Mouse (Mus musculus) embryonic facial prominence, embryonic 10.5 days (tissue): ENCODE results near the gene Bcl2. TPM values are rescaled to one million over a fixed set of nuclear protein-coding genes. Genes with fewer than 3 reads are reported as not detected.

Experiments used
- DNase-seq: peaks from one replicate; pipeline ENCODE4 v3.0.0-alpha.2; 2017; ENCODE audit warnings: low spot score
- H3K27ac ChIP-seq: fragments of 300-500 bp; sonication (generic); replicated peaks from 2 replicates; pipeline ENCODE4 v1.5.1; 2016; ENCODE audit warnings: mild to moderate bottlenecking
- H3K27me3 ChIP-seq: fragments of 300-500 bp; sonication (generic); replicated peaks from 2 replicates; pipeline ENCODE4 v1.6.1; 2016; ENCODE audit warnings: low read depth, mild to moderate bottlenecking; ENCODE audit not compliant: poor library complexity, severe bottlenecking
- H3K36me3 ChIP-seq: fragments of 300-500 bp; sonication (generic); replicated peaks from 2 replicates; pipeline ENCODE4 v1.6.1; 2016; ENCODE audit warnings: mild to moderate bottlenecking, moderate library complexity
- H3K4me1 ChIP-seq: fragments of 300-500 bp; sonication (generic); 2 replicates; pipeline ENCODE4 v1.6.1; 2016
- H3K4me3 ChIP-seq: fragments of 300-500 bp; sonication (generic); 2 replicates; pipeline ENCODE4 v1.5.1; 2016; ENCODE audit warnings: mild to moderate bottlenecking, moderate library complexity
- H3K9me3 ChIP-seq: fragments of 300-500 bp; sonication (generic); 2 replicates; pipeline ENCODE4 v1.6.1; 2016; ENCODE audit warnings: mild to moderate bottlenecking
- WGBS: fragments of 180-500 bp; shearing (Covaris S2); methylation state at CpG from one replicate; pipeline ENCODE4 v1.1.7; 2016; 5-methylcytosine and 5-hydroxymethylcytosine counted together
- polyA plus RNA-seq: library from polyadenylated mRNA; unstranded; fragments of >200 nt; fragmentation: Nextera tagmentation; extraction: Ambion mirVana; gene quantifications from 2 replicates; pipeline ENCODE4 v1.2.1, GENCODE M21; 2016

The Bcl2 gene
- polyA plus RNA-seq, 1 experiment from 2014 or later: 10.8 TPM

DNA sequence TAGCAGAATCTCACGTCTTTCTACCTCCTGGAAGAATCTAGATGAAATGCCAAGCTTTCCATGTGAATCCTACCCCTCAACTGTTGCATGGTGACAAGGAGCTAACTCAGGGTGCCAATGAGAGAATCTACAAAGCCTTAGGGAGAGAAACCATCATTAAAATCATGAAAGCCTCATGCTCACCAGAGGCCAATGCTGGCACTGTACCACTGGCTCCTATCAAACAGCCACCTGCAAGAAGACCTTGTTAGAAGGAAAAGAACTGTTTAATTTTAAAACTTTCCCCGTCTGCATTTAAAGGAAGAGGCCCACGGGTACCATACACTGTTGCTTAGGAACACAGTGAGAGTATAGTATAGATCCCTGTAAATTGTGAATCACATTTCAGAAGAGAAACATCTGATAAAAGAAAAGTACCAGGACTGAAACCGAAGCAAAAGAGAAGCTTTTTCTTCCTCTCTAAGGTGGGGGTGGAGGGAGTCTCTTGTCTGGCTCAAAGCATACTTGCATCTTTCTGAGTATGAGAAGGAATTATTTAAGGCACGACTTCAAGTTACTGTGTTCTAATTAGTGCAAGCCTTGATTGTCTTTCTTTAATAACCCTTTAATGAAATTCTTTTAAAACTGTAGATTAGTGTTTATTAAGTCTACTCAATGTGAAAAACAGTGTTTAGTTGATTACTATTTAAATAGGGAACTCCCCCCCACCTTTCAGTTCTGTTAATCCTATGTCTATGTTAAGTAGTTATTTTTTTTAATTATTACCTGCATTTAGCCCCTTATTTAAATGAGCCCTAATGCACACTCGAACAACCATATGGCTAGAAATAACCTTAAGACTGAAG is 6.8 kb downstream of the Bcl2 start:
- no peaks in the 10 kb centered on the region for H3K9me3 ChIP-seq
- H3K27ac ChIP-seq: no peak overlapping the region
- peaks cover 5% of the 10 kb centered on the region for H3K27me3 ChIP-seq
- WGBS: 82% methylated on average over 6 of the region's 6 CpGs
- no peak for DNase-seq
- peaks cover 18% of the 10 kb centered on the region for H3K4me1 ChIP-seq
- no peak overlapping the region for H3K4me3 ChIP-seq
- no peaks in the 10 kb centered on the region for H3K36me3 ChIP-seq

DNA sequence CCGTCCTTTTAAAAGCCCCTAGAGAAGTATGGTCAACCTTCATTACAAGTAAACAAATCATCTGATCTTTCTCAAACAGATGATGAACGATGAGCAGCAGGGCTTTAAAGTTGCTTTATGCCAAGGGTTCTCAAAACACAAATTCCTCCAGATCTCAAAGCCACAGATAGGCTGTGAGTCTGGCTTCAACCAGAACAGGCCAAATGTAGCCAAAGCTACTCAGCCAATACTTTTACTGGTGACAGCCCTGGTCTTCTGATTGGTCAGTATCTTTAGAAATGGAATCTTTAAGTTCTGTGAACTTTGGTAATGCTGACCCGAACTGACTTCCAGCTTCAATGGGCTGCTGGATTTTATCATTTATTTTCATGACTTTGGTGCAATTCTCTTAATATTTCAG is 10.9 kb downstream of the Bcl2 start:
- no peaks in the 10 kb centered on the region for H3K9me3 ChIP-seq
- no peak overlapping the region for H3K4me3 ChIP-seq
- 66% methylated on average over 3 of the region's 3 CpGs for WGBS
- H3K27ac ChIP-seq: no peak overlapping the region
- DNase-seq: no peak
- no peaks in the 10 kb centered on the region for H3K36me3 ChIP-seq
- H3K4me1 ChIP-seq: 0 out of 2 replicates have a peak, but pooled peaks cover 7% of the 10 kb centered on the region
- H3K27me3 ChIP-seq: no peaks in the 10 kb centered on the region

DNA sequence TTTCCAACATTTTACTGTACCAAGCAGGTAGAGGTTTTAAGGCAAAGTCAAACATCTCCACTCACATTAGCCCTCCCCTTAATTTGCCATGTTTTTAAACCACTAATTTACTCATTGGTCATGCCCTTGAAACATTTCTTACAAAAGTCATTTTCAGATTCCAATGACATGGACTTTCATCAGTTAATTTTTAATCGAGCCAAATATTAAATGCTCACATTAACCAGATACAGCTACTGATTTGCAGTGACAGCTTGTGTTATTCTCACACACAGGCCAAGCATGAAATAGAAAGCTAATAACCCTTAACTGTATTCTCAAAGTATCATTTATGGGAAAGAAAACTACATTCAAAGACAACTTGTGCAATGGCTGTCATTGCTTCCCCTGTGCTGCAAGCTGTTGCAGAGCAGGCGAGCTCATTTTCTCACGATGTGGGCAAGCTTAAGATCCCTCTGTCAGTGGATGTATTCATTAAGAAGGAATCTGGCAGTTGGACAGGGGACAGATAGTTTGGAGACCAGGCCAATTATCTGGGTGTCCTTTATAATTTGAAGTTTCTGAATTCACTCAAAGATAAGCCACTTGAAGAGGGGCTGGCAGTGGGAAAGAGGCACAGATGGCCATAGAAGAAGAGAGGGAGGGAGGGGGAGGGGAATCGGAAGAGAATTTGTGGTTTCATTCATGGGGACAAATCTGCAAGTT is 11.5 kb downstream of the Bcl2 start:
- Histone ChIP-seq H3K36me3 (no peaks in the 10 kb centered on the region), H3K27ac (no peak overlapping the region), H3K4me3 (no peak overlapping the region), H3K9me3 (no peaks in the 10 kb centered on the region), H3K4me1 (0 out of 2 replicates have a peak, but pooled peaks cover 7% of the 10 kb centered on the region), H3K27me3 (no peaks in the 10 kb centered on the region)
- DNase-seq: no peak
- WGBS: 70% methylated on average over 4 of the region's 4 CpGs

DNA sequence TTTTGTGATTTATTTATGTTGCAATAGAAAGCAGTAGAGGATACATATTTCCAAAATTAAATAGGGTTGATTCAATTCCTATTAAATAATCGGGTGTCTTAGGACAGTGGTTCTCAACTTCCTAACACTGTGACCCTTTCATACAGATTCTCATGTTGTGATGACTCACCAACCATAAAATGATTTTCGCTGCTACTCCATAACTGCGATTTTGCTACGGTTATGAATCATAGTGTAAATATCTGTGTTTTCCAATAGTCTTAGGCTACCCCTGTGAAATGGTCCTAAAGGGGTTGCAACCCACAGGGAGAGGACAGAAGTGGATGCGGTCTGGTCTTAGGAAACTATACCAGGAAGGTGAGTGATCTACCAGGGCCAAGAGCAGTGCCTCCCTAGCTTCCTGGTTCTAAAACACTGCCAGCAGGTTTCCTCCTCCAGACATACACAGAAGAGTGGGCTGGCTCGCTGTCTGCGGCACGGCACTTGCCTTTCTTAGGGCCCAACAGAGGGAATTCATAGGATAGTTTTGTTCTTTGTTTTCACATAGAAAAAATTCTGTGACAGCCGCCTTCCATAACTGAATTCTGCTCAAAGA is 13.5 kb downstream of the Bcl2 start:
- no peak overlapping the region for H3K27ac ChIP-seq
- 0 out of 2 replicates have a peak, but pooled peaks cover 7% of the 10 kb centered on the region for H3K4me1 ChIP-seq
- H3K9me3 ChIP-seq: no peaks in the 10 kb centered on the region
- DNase-seq: no peak
- WGBS: 88% methylated on average over 9 of the region's 9 CpGs
- no peaks in the 10 kb centered on the region for H3K27me3 ChIP-seq
- H3K36me3 ChIP-seq: no peaks in the 10 kb centered on the region
- no peak overlapping the region for H3K4me3 ChIP-seq

DNA sequence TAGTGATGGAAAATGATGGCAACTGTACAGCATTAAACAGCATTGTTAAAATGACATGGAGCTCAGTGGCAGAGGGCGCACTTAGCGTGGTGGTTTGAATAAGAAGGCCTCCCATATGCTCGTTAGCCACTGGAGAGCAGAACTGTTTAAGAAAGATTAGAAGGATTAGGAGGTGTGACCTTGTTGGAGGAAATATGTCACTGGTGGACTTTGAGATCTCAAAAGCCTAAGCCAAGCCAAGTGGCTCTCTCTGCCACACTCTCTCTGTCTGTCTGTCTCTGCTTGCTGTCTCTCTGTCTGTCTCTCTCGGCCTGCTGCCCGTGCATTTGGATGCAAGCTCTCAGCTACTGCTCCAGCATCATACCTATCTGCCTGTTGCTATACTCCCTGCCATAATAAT is 17.6 kb downstream of the Bcl2 start:
- WGBS: 88% methylated on average over 5 of the region's 5 CpGs
- H3K4me1 ChIP-seq: no peaks in the 10 kb centered on the region
- H3K27ac ChIP-seq: no peak overlapping the region

DNA sequence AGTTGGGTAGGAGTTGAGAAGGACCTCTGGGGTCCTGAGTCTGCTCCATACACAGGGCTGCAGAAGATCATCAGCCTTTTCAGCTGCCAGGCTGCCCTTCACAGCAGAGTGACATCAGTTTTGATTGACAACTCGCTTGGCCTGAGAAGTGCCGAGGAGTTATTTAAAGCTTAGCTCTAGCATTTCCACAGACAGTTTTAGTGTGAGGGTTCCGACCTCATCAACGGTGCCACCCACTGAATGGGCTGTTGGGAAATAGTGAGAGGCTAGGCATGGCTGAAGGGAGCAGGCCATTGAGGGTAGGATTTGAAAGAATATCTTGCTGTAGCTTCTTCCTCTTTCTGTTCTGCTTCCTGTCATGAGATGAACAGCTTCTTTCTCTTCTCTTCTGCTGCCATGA is 18.4 kb downstream of the Bcl2 start:
- 87% methylated on average over 4 of the region's 4 CpGs for WGBS
- H3K27ac ChIP-seq: no peak overlapping the region

More for the DNA sequence above, 17.6 kb downstream of the Bcl2 start:
- H3K36me3 ChIP-seq: no peaks in the 10 kb centered on the region
- H3K4me3 ChIP-seq: no peak overlapping the region
- H3K9me3 ChIP-seq: no peaks in the 10 kb centered on the region
- no peaks in the 10 kb centered on the region for H3K27me3 ChIP-seq
- DNase-seq: no peak

DNA sequence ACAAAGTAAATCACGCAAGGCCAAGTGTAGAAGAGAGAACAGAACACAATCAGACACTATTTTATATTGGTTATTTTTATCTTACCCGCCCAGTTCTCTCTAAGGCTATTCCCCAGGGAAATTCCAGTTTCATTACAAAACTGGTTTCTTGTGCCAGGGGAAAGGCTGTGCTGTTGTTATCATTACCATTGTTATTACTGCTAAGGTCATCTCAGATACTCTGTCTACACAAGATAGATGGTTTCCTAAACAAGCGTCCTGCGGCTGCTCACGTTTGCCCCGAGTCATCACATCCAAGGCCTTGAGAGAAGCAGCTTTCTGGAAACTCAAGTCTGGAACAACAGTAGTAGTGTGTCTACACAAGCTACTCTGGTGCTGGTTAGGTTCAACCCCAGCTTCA is 19.8 kb downstream of the Bcl2 start:
- H3K36me3 ChIP-seq: no peaks in the 10 kb centered on the region
- H3K9me3 ChIP-seq: no peaks in the 10 kb centered on the region
- H3K4me3 ChIP-seq: no peak overlapping the region
- DNase-seq: no peak
- no peaks in the 10 kb centered on the region for H3K27me3 ChIP-seq
- 87% methylated on average over 6 of the region's 6 CpGs for WGBS
- no peaks in the 10 kb centered on the region for H3K4me1 ChIP-seq
- H3K27ac ChIP-seq: no peak overlapping the region

More for the DNA sequence above, 18.4 kb downstream of the Bcl2 start:
- Histone ChIP-seq H3K4me3 (no peak overlapping the region), H3K27me3 (no peaks in the 10 kb centered on the region), H3K4me1 (no peaks in the 10 kb centered on the region), H3K9me3 (no peaks in the 10 kb centered on the region), H3K36me3 (no peaks in the 10 kb centered on the region)
- no peak for DNase-seq

DNA sequence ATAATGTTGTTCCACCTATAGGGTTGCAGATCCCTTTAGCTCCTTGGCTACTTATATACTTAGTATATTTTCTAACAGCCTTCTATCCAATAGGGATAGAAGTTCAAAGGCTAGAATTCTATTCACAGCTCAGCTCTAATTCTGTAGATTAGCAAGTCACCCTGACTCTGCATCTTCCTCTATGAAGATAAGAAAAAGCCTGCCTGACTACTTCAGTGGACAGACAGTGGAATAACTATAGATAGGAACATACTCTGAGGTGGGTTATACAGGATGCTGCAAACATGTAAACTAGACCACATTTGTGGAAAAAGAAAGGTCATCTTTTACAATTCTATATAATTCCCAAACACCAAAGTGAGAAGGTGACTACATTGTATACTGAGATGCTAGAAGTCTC is 21.5 kb downstream of the Bcl2 start:
- no peak for DNase-seq

DNA sequence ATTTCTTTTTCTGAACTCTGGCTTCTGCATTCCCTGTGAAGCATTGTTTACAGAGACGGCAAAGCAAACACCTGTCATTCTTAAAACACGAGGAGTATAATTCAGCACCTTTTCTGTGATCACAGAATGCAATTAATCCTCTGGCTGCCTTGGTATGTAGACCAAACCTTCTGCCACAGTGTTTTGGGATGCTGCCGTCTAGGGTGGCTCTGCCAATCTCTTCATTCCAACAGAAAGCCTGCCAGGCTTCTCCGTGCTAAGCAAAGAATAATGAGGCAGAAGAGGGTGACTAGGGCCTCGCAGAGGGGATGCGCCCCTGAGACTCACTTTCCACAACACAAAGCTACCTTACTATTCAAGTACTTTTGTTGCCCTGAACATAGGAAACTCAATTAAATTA is 23.2 kb downstream of the Bcl2 start:
- no peak for DNase-seq
- H3K4me3 ChIP-seq: no peak overlapping the region

More for the DNA sequence above, 21.5 kb downstream of the Bcl2 start:
- no peak overlapping the region for H3K27ac ChIP-seq
- no peaks in the 10 kb centered on the region for H3K27me3 ChIP-seq
- H3K4me3 ChIP-seq: no peak overlapping the region
- no peaks in the 10 kb centered on the region for H3K9me3 ChIP-seq
- H3K36me3 ChIP-seq: no peaks in the 10 kb centered on the region
- H3K4me1 ChIP-seq: no peaks in the 10 kb centered on the region

DNA sequence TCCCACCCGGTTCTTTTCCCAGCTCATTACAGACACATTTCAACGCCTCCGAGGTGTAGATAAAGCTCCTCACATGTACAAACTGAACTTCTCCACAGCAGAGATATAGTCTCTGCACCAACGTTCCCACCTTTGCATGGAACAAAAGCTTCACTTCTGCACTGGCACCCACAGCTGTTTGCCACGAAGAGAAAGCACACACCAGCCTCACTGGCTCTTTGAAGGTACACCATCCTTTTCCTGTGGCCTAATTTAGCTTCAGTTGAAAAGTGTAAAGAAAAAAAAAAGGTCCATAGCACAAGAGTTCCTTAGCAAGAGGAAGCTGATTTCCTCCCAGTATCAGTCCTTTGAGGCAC is 25.9 kb downstream of the Bcl2 start:
- no peaks in the 10 kb centered on the region for H3K36me3 ChIP-seq
- WGBS: 86% methylated on average over 5 of the region's 5 CpGs
- H3K27ac ChIP-seq: no peak overlapping the region
- DNase-seq: no peak
- no peaks in the 10 kb centered on the region for H3K4me1 ChIP-seq
- H3K27me3 ChIP-seq: no peaks in the 10 kb centered on the region
- no peaks in the 10 kb centered on the region for H3K9me3 ChIP-seq
- H3K4me3 ChIP-seq: no peak overlapping the region

More for the DNA sequence above, 23.2 kb downstream of the Bcl2 start:
- Histone ChIP-seq H3K4me1 (no peaks in the 10 kb centered on the region), H3K27me3 (no peaks in the 10 kb centered on the region), H3K9me3 (no peaks in the 10 kb centered on the region), H3K36me3 (no peaks in the 10 kb centered on the region), H3K27ac (no peak overlapping the region)
- WGBS: 88% methylated on average over 6 of the region's 6 CpGs

DNA sequence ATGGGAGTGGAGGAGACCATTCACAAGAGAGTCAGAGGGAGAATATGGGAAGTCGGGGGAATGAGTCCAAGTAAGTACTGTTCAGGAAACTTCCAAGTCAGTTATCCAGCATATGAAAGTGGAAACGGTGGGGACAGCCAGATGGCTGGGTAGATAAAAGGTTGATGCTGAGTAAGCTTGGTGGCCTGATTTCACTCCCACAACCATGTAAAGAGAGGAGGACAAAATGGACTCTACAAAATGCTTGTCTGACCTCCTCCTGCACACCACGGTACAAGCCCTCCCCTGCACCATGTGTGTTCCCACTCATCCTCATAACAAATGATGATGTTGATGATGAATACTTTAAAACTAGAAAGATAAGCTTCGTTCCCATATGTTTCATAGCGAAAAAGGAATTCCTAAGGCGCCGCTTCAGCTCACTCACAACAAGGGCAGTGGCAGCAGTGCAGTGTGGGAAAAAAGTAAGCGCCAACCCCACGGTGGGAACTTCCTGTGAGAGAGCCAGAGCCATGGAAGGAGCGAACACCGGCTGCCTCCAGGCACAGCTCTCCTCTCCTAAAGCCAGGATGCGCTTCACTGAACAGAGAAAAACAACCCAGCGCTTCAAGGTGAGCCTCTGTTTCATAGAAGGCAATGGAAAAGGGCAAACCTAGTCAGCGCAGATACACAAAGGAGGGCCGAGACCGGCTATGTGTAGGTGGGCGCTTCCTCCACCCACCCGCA is 26.5 kb downstream of the Bcl2 start:
- no peaks in the 10 kb centered on the region for H3K36me3 ChIP-seq
- H3K27me3 ChIP-seq: no peaks in the 10 kb centered on the region
- no peak overlapping the region for H3K4me3 ChIP-seq
- WGBS: 82% methylated on average over 18 of the region's 18 CpGs
- H3K9me3 ChIP-seq: no peaks in the 10 kb centered on the region
- no peak overlapping the region for H3K27ac ChIP-seq
- H3K4me1 ChIP-seq: no peaks in the 10 kb centered on the region
- DNase-seq: no peak

DNA sequence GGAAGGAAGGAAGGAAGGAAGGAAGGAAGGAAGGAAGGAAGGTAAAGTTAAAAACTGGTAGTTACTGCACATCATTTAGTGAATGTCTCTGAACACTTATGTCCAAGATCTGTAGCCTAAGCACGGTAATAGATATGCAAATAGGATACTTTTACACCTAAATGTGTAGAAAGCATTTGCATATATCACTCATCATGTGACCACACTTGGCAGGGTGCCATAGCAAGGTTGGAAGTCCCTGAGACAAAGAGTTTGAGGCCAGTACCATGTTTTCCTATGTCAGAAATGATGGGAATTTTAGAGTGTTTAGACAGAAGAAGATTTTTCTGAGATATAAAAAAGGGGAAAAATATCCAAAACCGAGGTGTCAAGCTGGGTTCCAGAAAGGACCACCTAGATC is 28.4 kb downstream of the Bcl2 start:
- Histone ChIP-seq H3K9me3 (no peaks in the 10 kb centered on the region), H3K4me1 (no peaks in the 10 kb centered on the region), H3K4me3 (no peak overlapping the region), H3K27me3 (no peaks in the 10 kb centered on the region), H3K36me3 (no peaks in the 10 kb centered on the region), H3K27ac (no peak overlapping the region)
- WGBS: 80% methylated on average over 2 of the region's 2 CpGs
- no peak for DNase-seq
